Mouse (Mus musculus) embryonic facial prominence, embryonic 11.5 days (tissue): ENCODE measurements around the gene Gm20388. TPM values are rescaled to one million over a fixed set of nuclear protein-coding genes. Genes with fewer than 3 reads are reported as not detected.
A peak's percentile ranks its signal among the peaks of the same experiment; 100 is the strongest.

Experiments
- ATAC-seq: fragments of 200-750 bp; cut with Nextera tagmentation; replicated peaks from 2 replicates; pipeline ENCODE4 v1.8.0; 2017; ENCODE audit warnings: low read depth; ENCODE audit not compliant: insufficient number of reproducible peaks, low FRiP score, low TSS enrichment
- DNase-seq: peaks from one replicate; pipeline ENCODE4 v3.0.0-alpha.2; 2015; ENCODE audit warnings: low spot score
- H3K27ac ChIP-seq: fragments of 300-500 bp; sonication (generic); replicated peaks from 2 replicates; pipeline ENCODE4 v1.5.1; 2014; ENCODE audit warnings: mild to moderate bottlenecking, low read depth, low read length, control low read depth
- H3K27me3 ChIP-seq: fragments of 300-500 bp; sonication (generic); 2 replicates; pipeline ENCODE4 v1.6.1; 2014; ENCODE audit warnings: mild to moderate bottlenecking, low read length, moderate library complexity, mixed read lengths; ENCODE audit not compliant: control insufficient read depth, insufficient read depth
- H3K36me3 ChIP-seq: fragments of 300-500 bp; sonication (generic); replicated peaks from 2 replicates; pipeline ENCODE4 v1.6.1; 2014; ENCODE audit warnings: low read depth, mild to moderate bottlenecking, low read length, moderate library complexity, mixed read lengths; ENCODE audit not compliant: control insufficient read depth, insufficient read depth
- H3K4me1 ChIP-seq: fragments of 300-500 bp; sonication (generic); 2 replicates; pipeline ENCODE4 v1.6.1; 2014; ENCODE audit warnings: low read length, mixed read lengths; ENCODE audit not compliant: control insufficient read depth, insufficient read depth
- H3K4me2 ChIP-seq: fragments of 300-500 bp; sonication (generic); 2 replicates; pipeline ENCODE4 v1.6.1; 2014; ENCODE audit warnings: low read depth, mild to moderate bottlenecking, control low read depth, low read length, moderate library complexity
- H3K4me3 ChIP-seq: fragments of 300-500 bp; sonication (generic); 2 replicates; pipeline ENCODE4 v1.5.1; 2014; ENCODE audit warnings: low read depth, low read length, control low read depth
- H3K9ac ChIP-seq: fragments of 300-500 bp; sonication (generic); replicated peaks from 2 replicates; pipeline ENCODE4 v1.6.1; 2014; ENCODE audit warnings: mild to moderate bottlenecking, control low read depth, low read length
- H3K9me3 ChIP-seq: fragments of 300-500 bp; sonication (generic); replicated peaks from 2 replicates; pipeline ENCODE4 v1.6.1; 2016; ENCODE audit warnings: mild to moderate bottlenecking, low read length, inconsistent platforms, mixed read lengths; ENCODE audit not compliant: control insufficient read depth
- WGBS: fragments of 180-500 bp; shearing (Covaris S2); extraction: QIAGEN DNeasy Blood & Tissue Kit; methylation state at CpG from one replicate; pipeline ENCODE4 v1.1.7; 2014; 5-methylcytosine and 5-hydroxymethylcytosine counted together
- polyA plus RNA-seq: library from polyadenylated mRNA; unstranded; fragments of >200 nt; fragmentation: Nextera tagmentation; extraction: Ambion mirVana; gene quantifications from 2 replicates; pipeline ENCODE4 v1.2.1, GENCODE M21; 2014

Gene Gm20388
- polyA plus RNA-seq, 1 experiment from 2014 or later: 3.1 TPM

- no peak overlapping the region for H3K9ac ChIP-seq
- H3K9me3 ChIP-seq: no peaks in the 10 kb centered on the region
- no peaks in the 10 kb centered on the region; the same call in none of the 2 replicates for H3K27me3 ChIP-seq
- H3K4me1 ChIP-seq: peaks cover 6% of the 10 kb centered on the region; the same call in 1 of the 2 replicates
- no peaks in the 10 kb centered on the region for H3K36me3 ChIP-seq
- ATAC-seq: no peak
- no peak for DNase-seq
- no peak overlapping the region for H3K27ac ChIP-seq
- no peak overlapping the region for H3K4me2 ChIP-seq
- no peak overlapping the region for H3K4me3 ChIP-seq
- 18% methylated on average over 12 of the region's 12 CpGs for WGBS
Measured at GRCm38 (mm10) chr8:120940287-120940686, 1029.6 kb downstream of the Gm20388 start.

DNA sequence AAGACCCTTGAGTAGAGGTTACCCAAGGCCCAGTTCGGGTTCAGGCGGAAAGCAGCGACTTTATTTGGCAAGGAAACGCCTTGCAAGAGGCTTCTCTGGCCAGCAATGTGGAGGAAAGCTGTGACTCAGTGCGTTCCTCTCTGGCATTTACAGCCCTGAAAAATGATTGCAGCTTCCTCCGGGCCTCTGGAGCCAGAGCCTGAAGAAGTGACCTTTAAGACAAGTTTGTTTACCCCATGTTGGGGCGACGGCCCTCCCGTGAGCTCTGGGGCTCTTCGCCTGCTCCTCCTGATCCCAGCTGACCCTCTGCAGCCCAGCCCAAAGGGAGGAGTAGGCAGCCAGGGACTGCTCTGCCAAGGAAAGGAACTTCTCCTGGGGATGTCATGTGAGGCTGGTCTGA lies 1036.6 kb downstream of the Gm20388 start:
- no peak overlapping the region for H3K4me3 ChIP-seq
- no peak for ATAC-seq
- H3K27ac ChIP-seq: no peak overlapping the region
- H3K36me3 ChIP-seq: no peaks in the 10 kb centered on the region
- no peak overlapping the region for H3K9ac ChIP-seq
- H3K4me2 ChIP-seq: no peak overlapping the region
- no peak for DNase-seq
- H3K9me3 ChIP-seq: no peaks in the 10 kb centered on the region
- 59% methylated on average over 10 of the region's 10 CpGs for WGBS
- peaks cover 4% of the 10 kb centered on the region for H3K27me3 ChIP-seq
- H3K4me1 ChIP-seq: peaks cover 9% of the 10 kb centered on the region

DNA sequence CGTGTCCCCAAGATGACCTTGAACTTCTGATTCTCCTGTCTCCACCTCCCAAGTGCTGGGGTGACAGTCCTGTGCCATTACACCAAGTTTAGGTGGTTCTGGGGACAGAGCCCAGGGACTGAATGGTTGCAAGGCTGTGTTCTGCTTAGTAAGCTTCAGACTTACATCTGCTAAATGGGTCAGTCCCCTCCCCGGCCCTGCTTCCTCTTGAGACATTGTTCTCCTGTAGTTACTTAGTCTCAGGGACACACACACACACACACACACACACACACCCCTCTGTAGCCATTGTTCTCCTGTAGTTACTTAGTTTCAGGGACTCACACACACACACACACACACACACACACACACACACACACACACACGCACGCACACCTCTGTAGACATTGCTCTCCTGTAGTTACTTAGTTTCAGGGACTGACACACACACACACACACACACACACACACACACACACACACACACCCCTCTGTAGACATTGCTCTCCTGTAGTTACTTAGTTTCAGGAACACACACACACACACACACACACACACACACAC lies 1037.5 kb downstream of the Gm20388 start:
- no peak overlapping the region for H3K9ac ChIP-seq
- no peak overlapping the region for H3K4me3 ChIP-seq
- no peak for DNase-seq
- H3K4me2 ChIP-seq: no peak overlapping the region
- peaks cover 4% of the 10 kb centered on the region for H3K27me3 ChIP-seq
- H3K27ac ChIP-seq: no peak overlapping the region
- H3K4me1 ChIP-seq: peaks cover 9% of the 10 kb centered on the region
- ATAC-seq: no peak
- no peaks in the 10 kb centered on the region for H3K9me3 ChIP-seq
- H3K36me3 ChIP-seq: no peaks in the 10 kb centered on the region
- 72% methylated on average over 4 of the region's 4 CpGs for whole genome bisulfite sequencing

GRCm38 (mm10) chr8:120948620-120949491 lies 1038.2 kb downstream of the Gm20388 start:
- ATAC-seq (no peak), DNase-seq (peak; percentile 52)
- WGBS: 31% methylated on average over 25 of the region's 25 CpGs
- H3K27me3 ChIP-seq: peaks cover 4% of the 10 kb centered on the region
- peaks cover 9% of the 10 kb centered on the region for H3K4me1 ChIP-seq
- no peak overlapping the region for H3K4me2 ChIP-seq
- no peak overlapping the region for H3K27ac ChIP-seq
- no peaks in the 10 kb centered on the region for H3K36me3 ChIP-seq
- no peaks in the 10 kb centered on the region for H3K9me3 ChIP-seq
- H3K4me3 ChIP-seq: no peak overlapping the region
- H3K9ac ChIP-seq: no peak overlapping the region; the same call in 1 of the 2 replicates

DNA sequence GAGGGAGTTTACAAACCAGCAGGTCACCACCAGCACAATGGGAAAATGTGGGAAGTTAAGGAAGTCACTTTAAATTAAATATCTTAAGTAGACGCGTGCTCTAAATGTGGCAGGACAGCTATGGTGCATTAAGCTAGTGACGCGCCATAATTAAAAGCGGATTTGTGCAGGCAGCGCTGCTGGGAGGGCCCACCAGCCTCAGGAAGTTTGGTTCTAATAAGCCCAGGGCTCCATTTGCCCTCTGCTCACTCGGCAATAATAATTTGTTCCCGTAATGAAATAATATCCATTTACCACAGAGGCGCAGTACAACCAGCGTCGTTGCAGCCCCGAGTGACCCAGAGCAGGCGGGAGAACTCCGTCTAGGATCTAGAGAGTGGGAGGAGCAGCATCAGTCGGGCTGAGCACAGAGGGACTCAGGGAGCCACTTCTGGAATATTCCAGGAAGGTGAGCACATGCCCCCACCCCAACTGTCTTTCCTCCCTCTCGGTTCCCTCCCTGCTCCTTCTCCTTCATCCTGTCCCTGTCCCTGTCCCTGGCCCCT lies 1040.1 kb downstream of the Gm20388 start:
- 23% methylated on average over 16 of the region's 16 CpGs for WGBS
- ATAC-seq (peak; percentile 54), DNase-seq (peak; percentile 82)
- H3K27me3 ChIP-seq: peaks cover 9% of the 10 kb centered on the region
- H3K27ac ChIP-seq: no peak overlapping the region
- H3K9ac ChIP-seq: no peak overlapping the region
- H3K36me3 ChIP-seq: no peaks in the 10 kb centered on the region
- H3K4me2 ChIP-seq: no peak overlapping the region; the same call in 1 of the 2 replicates
- peaks cover 9% of the 10 kb centered on the region for H3K4me1 ChIP-seq
- no peak overlapping the region for H3K4me3 ChIP-seq
- no peaks in the 10 kb centered on the region for H3K9me3 ChIP-seq

DNA sequence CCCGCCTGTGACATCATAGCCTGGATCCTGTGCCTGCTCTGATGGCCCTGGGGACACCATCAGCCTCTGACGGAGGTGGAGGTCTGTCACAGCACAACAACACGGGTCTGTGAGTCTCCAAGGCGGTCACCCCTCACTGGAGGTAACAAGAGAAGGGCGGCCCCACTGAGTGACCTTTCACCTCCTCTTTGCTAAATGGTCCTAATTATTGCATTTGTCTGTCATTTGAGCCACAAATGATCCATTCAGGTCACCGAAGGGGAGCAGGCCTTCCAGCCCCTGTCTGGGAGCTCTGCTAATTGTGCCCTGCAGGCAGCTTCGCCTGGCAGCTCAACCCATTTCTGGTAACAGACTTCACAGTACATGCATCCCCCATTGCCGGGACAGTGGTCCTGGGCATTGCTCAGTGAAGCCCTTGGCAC lies 1048.8 kb downstream of the Gm20388 start:
- Histone ChIP-seq H3K4me3 (no peak overlapping the region), H3K27ac (no peak overlapping the region), H3K4me1 (peaks cover 6% of the 10 kb centered on the region; the same call in 1 of the 2 replicates), H3K36me3 (no peaks in the 10 kb centered on the region), H3K9me3 (no peaks in the 10 kb centered on the region), H3K9ac (no peak overlapping the region), H3K4me2 (no peak overlapping the region), H3K27me3 (peaks cover 14% of the 10 kb centered on the region)
- DNase-seq (peak; percentile 52), ATAC-seq (peak; percentile 73; the same call in 1 of the 2 replicates)
- WGBS: 4% methylated on average over 8 of the region's 8 CpGs

DNA sequence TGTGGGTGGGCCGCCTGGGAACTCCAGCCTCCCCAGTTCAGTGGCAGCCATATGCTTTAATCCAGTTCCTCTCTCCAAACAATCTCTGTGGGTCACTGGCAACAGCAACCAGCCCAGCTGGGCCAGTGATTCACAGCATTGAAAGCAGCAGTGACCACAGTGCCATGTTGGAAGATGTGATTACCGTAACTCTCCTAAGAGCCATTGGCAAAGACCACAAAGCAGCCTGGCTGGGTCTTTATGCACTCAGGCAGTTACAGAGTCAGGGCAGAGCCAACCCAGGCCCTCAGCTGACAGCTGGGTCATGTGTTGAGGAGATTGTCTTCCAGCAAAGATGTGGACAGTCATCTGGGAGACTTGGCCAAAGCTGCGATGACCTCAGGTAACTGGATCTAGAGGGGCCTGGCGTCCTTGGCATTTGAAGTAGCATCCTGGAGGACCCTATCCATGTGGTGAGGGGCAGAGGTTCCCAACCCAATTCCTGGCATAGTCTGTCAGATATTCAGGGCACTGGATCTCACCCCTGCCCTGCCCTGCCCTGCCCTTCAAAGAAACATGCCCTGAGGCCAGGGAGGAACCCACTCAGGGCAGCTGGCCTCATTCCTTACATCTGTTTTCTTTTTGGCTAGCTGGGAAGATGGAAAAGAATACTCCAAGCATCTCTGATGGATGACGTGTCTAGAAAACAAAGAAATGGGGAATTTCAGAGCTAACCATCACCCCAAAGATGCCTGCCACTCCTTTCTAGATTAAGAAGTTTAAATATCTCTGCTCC lies 1052.2 kb downstream of the Gm20388 start:
- Histone ChIP-seq H3K9ac (no peak overlapping the region), H3K4me1 (peaks cover 6% of the 10 kb centered on the region; the same call in 1 of the 2 replicates), H3K9me3 (no peaks in the 10 kb centered on the region), H3K4me2 (no peak overlapping the region), H3K27me3 (peaks cover 14% of the 10 kb centered on the region), H3K27ac (no peak overlapping the region), H3K36me3 (no peaks in the 10 kb centered on the region), H3K4me3 (no peak overlapping the region)
- DNase-seq (no peak), ATAC-seq (no peak)
- WGBS: 82% methylated on average over 5 of the region's 5 CpGs
